Mouse (Mus musculus): ENCODE results near the gene Epha6. TPM values are rescaled to one million over a fixed set of nuclear protein-coding genes. Genes with fewer than 3 reads are reported as not detected.

Gene Epha6
- total RNA-seq, 2 experiments from 2014 or later: 66.6 to 73.1 TPM

Small RNA genes within 50 kb of the gene (microRNA-seq; reads per million reads assigned to microRNA genes)
- gene Gm24755: 0 reads per million in 2 experiments
